ENCODE assay signal across 9 mouse cellular contexts in genomic region chr2:25364313-25364712, GRCm38 (mm10). TPM values are rescaled to one million over a fixed set of nuclear protein-coding genes. Genes with fewer than 3 reads are reported as not detected.
A peak's percentile ranks its signal among the peaks of the same experiment; 100 is the strongest.
DNase-seq lines count a peak whose midpoint lies in the region; ATAC-seq and TF ChIP-seq lines count a peak whose summit lies in the region.
"Had no signal": no experiment of that assay in that cellular context is flagged by ENCODE, and none has a peak within 500 bp of the region (broad histone marks: within the 10 kb centered on the region; RNA-seq: fewer than 3 reads in every experiment).

No protein-coding gene starts in this region.

- no peak for TF ChIP-seq CTCF in C2C12 (IDR thresholded peaks at IDR 0.05; ENCODE audit: control insufficient read depth, insufficient read depth, insufficient read length)

- H3ac ChIP-seq in C2C12 (ENCODE audit: control insufficient read depth, insufficient read length, low read depth), result no peak overlapping the region

- H3K36me3 ChIP-seq in heart, embryonic 15.5 days, result peaks cover 3% of the 10 kb centered on the region; the same call in 1 of the 2 replicates
- peaks cover 39% of the 10 kb centered on the region for H3K36me3 ChIP-seq in C2C12 (ENCODE audit: control insufficient read depth, insufficient read depth)
- H3K36me3 ChIP-seq in limb, embryonic 13.5 days, result no peaks in the 10 kb centered on the region
- H3K36me3 ChIP-seq: midbrain, embryonic 12.5 days had no signal

- H3K79me3 ChIP-seq in C2C12 (ENCODE audit: low read depth), result no peaks in the 10 kb centered on the region

- peaks cover 9% of the 10 kb centered on the region for H3K4me1 ChIP-seq in heart, embryonic 15.5 days (replicated peaks)
- peaks cover 3% of the 10 kb centered on the region; the same call in 1 of the 2 replicates for H3K4me1 ChIP-seq in brown adipose tissue, adult 24 weeks (ENCODE audit: control insufficient read depth, insufficient read depth, insufficient read length, low read length)
- peaks cover 8% of the 10 kb centered on the region for H3K4me1 ChIP-seq in limb, embryonic 13.5 days

- no peaks in the 10 kb centered on the region for H3K9me3 ChIP-seq in heart, embryonic 15.5 days (replicated peaks)
- no peaks in the 10 kb centered on the region for H3K9me3 ChIP-seq in limb, embryonic 13.5 days
- H3K9me3 ChIP-seq: midbrain, embryonic 12.5 days had no signal

- H3K4me3 ChIP-seq in heart, embryonic 15.5 days, result peak overlapping the region; percentile 62
- H3K4me3 ChIP-seq in C2C12 (ENCODE audit: insufficient read depth, poor library complexity, severe bottlenecking), result peak overlapping the region; percentile 65
- H3K4me3 ChIP-seq in brown adipose tissue, adult 24 weeks (ENCODE audit: insufficient read depth, low read depth, low read length), result peak overlapping the region; percentile 93
- H3K4me3 ChIP-seq in limb, embryonic 13.5 days, result peak overlapping the region; percentile 67

- intact Hi-C loops in heart, postnatal 10 days (cut with DNase I), result no loop called here

- 91% methylated on average over 4 of the region's 4 CpGs for WGBS in heart, embryonic 15.5 days
- WGBS in limb, embryonic 13.5 days, result 82% methylated on average over 4 of the region's 4 CpGs

- H3K79me2 ChIP-seq in C2C12 (ENCODE audit: control insufficient read depth, insufficient read depth), result peaks cover 16% of the 10 kb centered on the region

- DNase-seq in heart, postnatal 10 days, result no peak
- DNase-seq in cerebellum, postnatal 14 days, result no peak
- DNase-seq in spleen, postnatal 14 days (ENCODE audit: low spot score in 2 of 2), result no peak
- DNase-seq in urinary bladder, postnatal 4 days (ENCODE audit: low spot score in 2 of 2), result no peak

- H3K27me3 ChIP-seq in heart, embryonic 15.5 days, result peaks cover 25% of the 10 kb centered on the region
- H3K27me3 ChIP-seq in C2C12 (ENCODE audit: control insufficient read depth, insufficient read depth, insufficient read length), result no peaks in the 10 kb centered on the region
- peaks cover 51% of the 10 kb centered on the region for H3K27me3 ChIP-seq in limb, embryonic 13.5 days

- H3K27ac ChIP-seq in heart, embryonic 15.5 days, result no peak overlapping the region
- no peak overlapping the region for H3K27ac ChIP-seq in brown adipose tissue, adult 24 weeks (replicated peaks; ENCODE audit: low read depth, low read length)
- no peak overlapping the region for H3K27ac ChIP-seq in limb, embryonic 13.5 days
- H3K27ac ChIP-seq: midbrain, embryonic 12.5 days had no signal

- H3K9ac ChIP-seq in heart, embryonic 15.5 days, result no peak overlapping the region
- H3K9ac ChIP-seq in limb, embryonic 13.5 days, result no peak overlapping the region; the same call in 1 of the 2 replicates

- H3K4me2 ChIP-seq in heart, embryonic 15.5 days, result peak overlapping the region; percentile 91
- peak overlapping the region; percentile 99 for H3K4me2 ChIP-seq in limb, embryonic 13.5 days (replicated peaks)

- ATAC-seq in heart, embryonic 15.5 days (replicated peaks; ENCODE audit: insufficient number of reproducible peaks, insufficient read depth, low FRiP score, low read depth), result no peak
- ATAC-seq in limb, embryonic 13.5 days (ENCODE audit: low FRiP score, low read depth), result no peak; the same call in 1 of the 2 replicates

TF ChIP-seq in C2C12, 6 proteins besides CTCF, POLR2A, EP300 and RAD21:
- TF ChIP-seq CEBPB (IDR thresholded peaks at IDR 0.05; ENCODE audit: low read depth), result no peak

RNA-seq across cellular contexts. Expression of gene Uap1l1, which starts 1.2 kb away (rescaled TPM):
- 13.9 and 16.0 TPM in 2 replicates for polyA plus RNA-seq in heart, embryonic 15.5 days (2015; fragmentation: Nextera tagmentation; extraction: Ambion mirVana)
- total RNA-seq in heart, postnatal 10 days (2021), result 1 to 10 TPM; 7.1 to 9.4 TPM
- 96.6 TPM for polyA plus RNA-seq in C2C12 (2012; fragmentation: generic; extraction: Trizol)
- 6.1 and 9.1 TPM in 2 replicates for polyA plus RNA-seq in brown adipose tissue, adult 24 weeks (2012; ENCODE audit: insufficient read depth, insufficient read length, missing spikeins)
- polyA plus RNA-seq in limb, embryonic 13.5 days (2015; fragmentation: Nextera tagmentation; extraction: Ambion mirVana), result 11.3 and 13.2 TPM in 2 replicates

RNA-seq across cellular contexts. Expression of gene Sapcd2, which starts 7.8 kb away (rescaled TPM):
- polyA plus RNA-seq in heart, embryonic 15.5 days (2015; fragmentation: Nextera tagmentation; extraction: Ambion mirVana), result 15.4 and 25.5 TPM in 2 replicates
- total RNA-seq in heart, postnatal 10 days (2021), result 1 to 10 TPM; 2.8 to 4.7 TPM
- 25.8 TPM for polyA plus RNA-seq in C2C12 (2012; fragmentation: generic; extraction: Trizol)
- not detected in 2 replicates for polyA plus RNA-seq in brown adipose tissue, adult 24 weeks (2012; ENCODE audit: insufficient read depth, insufficient read length, missing spikeins)
- 43.4 and 45.5 TPM in 2 replicates for polyA plus RNA-seq in limb, embryonic 13.5 days (2015; fragmentation: Nextera tagmentation; extraction: Ambion mirVana)

RNA-seq across cellular contexts. Expression of gene Dpp7, which starts 8.2 kb away (rescaled TPM):
- 9.5 and 12.5 TPM in 2 replicates for polyA plus RNA-seq in heart, embryonic 15.5 days (2015; fragmentation: Nextera tagmentation; extraction: Ambion mirVana)
- 1 to 10 TPM; 3.6 to 3.8 TPM for total RNA-seq in heart, postnatal 10 days (2021)
- 22.4 TPM for polyA plus RNA-seq in C2C12 (2012; fragmentation: generic; extraction: Trizol)
- 11.1 and 15.0 TPM in 2 replicates for polyA plus RNA-seq in brown adipose tissue, adult 24 weeks (2012; ENCODE audit: insufficient read depth, insufficient read length, missing spikeins)
- 21.3 and 24.7 TPM in 2 replicates for polyA plus RNA-seq in limb, embryonic 13.5 days (2015; fragmentation: Nextera tagmentation; extraction: Ambion mirVana)

RNA-seq across cellular contexts. Expression of gene Entpd2, which starts 31.4 kb away (rescaled TPM):
- 1.8 and 4.6 TPM in 2 replicates for polyA plus RNA-seq in heart, embryonic 15.5 days (2015; fragmentation: Nextera tagmentation; extraction: Ambion mirVana)
- total RNA-seq in heart, postnatal 10 days (2021), result 10 to 100 TPM; 14.9 to 17.2 TPM
- polyA plus RNA-seq in C2C12 (2012; fragmentation: generic; extraction: Trizol), result not detected
- polyA plus RNA-seq in brown adipose tissue, adult 24 weeks (2012; ENCODE audit: insufficient read depth, insufficient read length, missing spikeins), result 11.3 and 18.4 TPM in 2 replicates
- polyA plus RNA-seq in limb, embryonic 13.5 days (2015; fragmentation: Nextera tagmentation; extraction: Ambion mirVana), result 0.55 and 0.73 TPM in 2 replicates

RNA-seq across cellular contexts. Expression of gene Man1b1, which starts 32.2 kb away (rescaled TPM):
- 30.2 and 31.1 TPM in 2 replicates for polyA plus RNA-seq in heart, embryonic 15.5 days (2015; fragmentation: Nextera tagmentation; extraction: Ambion mirVana)
- total RNA-seq in heart, postnatal 10 days (2021), result 10 to 100 TPM; 28.2 TPM
- polyA plus RNA-seq in C2C12 (2012; fragmentation: generic; extraction: Trizol), result 38.0 TPM
- 11.3 and 16.0 TPM in 2 replicates for polyA plus RNA-seq in brown adipose tissue, adult 24 weeks (2012; ENCODE audit: insufficient read depth, insufficient read length, missing spikeins)
- polyA plus RNA-seq in limb, embryonic 13.5 days (2015; fragmentation: Nextera tagmentation; extraction: Ambion mirVana), result 54.5 and 60.2 TPM in 2 replicates

Comparison
In these comparisons a context has a peak if more than half of its experiments do, and no peak if none do; other contexts are left out.
1. RNA of gene Sapcd2, which starts 7.8 kb away (polyA plus RNA-seq): 43.4 to 45.5 TPM in limb, embryonic 13.5 days, 25.8 TPM in C2C12 (single experiment) and 15.4 to 25.5 TPM in heart, embryonic 15.5 days; not detected in brown adipose tissue, adult 24 weeks; every median in the first group is over 10 times any median in the second.
2. Peak in every context shown above with its lines, with median percentiles within 50 percentile points of each other: H3K4me3 ChIP-seq.